Mouse (Mus musculus) right cerebral cortex, adult 2 months (tissue): ENCODE results near the gene Rps6ka5.

Experiments
- DNase-seq, 2 experiments: peaks; one replicate each; pipeline ENCODE4 v3.0.0; 2021 to 2022; ENCODE audit warnings: low spot score in 2 of 2

Rps6ka5 gene

GRCm38 (mm10) chr12:100530871-100531270, 195.9 kb downstream of the Rps6ka5 start:
- DNase-seq: no peak

- no peak for DNase-seq
These were observed 197.1 kb downstream of the Rps6ka5 start for GRCm38 (mm10) chr12:100529651-100530050.

- DNase-seq: no peak
These were observed 197.6 kb downstream of the Rps6ka5 start for GRCm38 (mm10) chr12:100529172-100529571.

GRCm38 (mm10) chr12:100528246-100528645, 198.5 kb downstream of the Rps6ka5 start:
- DNase-seq: no peak

DNA sequence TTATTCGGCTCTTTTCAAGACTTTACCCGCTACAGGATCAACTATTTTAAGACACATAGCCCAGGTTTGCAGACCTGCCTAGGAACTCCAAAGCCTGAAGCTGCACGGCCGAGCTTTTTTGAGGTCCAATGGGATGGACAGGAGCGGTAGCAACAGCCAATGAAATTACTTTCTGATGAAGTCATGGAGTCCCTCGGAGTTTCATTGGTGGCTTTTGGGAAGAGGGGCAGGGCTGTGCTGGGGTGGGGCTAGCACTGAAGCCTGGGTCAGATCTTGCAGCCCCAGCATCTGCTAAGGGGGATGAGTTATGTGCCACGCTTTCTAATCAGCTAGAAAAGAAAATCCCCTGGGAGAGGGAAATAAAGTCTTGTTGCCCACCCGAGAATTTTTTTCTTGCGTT, 199.0 kb downstream of the Rps6ka5 start:
- peak; percentile 79 to 81 for DNase-seq

DNA sequence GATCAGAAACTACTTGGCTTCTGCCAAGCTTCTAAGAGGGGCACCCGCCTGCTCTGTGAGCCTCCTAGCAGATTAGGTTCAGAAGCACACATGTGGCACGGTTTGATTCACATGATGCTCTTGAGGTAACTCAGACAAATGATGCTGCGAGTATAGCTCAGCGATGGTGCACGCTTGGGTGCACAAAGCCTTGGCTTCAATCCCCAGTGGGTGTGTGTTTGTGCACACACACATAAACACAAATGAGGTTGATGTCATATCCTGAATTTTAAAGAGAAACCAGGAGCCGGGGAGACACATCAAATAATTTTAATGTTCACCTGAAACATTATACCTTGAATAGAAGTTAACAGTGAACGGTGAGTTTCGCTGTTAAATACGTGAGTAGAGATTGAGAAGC, 199.5 kb downstream of the Rps6ka5 start:
- no peak for DNase-seq

DNA sequence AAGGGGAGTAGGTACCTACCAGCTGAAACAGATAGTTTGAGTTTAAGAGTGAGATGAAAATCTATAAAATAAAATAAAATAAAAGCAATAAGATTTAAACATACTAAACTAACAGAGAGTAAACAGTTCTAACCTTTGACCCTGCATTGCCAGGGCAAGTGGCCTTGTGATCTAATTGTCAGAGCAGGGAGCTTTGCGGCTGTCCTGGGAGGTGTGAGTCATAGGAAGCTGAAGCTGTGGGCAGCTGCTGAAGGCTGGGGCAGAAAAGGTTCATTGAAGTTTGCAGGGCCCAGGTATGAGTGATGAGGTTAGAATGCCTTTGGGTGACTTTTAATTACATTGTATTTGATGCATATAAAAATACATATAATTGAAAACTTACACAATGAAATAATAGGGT, 200.8 kb downstream of the Rps6ka5 start:
- no peak for DNase-seq

DNA sequence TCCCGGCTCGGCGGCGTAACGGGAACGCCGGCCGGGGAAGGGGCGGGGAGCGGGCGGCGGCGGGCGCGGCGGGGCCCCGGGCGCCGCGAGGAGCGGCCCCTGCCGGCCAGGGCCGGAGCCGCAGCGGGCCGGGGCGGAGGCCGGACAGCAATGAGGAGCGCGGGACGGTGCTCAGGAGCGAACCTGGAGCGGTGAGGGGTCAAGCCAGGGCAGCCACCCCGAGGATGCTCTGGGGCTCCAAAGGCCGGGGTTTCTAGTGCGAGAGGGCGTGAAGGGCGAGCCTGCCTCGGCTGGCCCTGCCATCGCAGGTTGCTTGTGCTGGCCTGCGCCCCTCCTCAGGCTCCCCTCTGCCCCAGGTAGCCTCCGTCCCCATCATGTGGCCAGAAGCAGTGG, 206.0 kb downstream of the Rps6ka5 start, which contains the start of gene Ttc7b:
Gene Ttc7b, minus strand, starts transcription at position 33 of the 393 bp plus-strand sequence.
- DNase-seq: peak in 1 of 2 experiments; percentile 40

GRCm38 (mm10) chr12:100520077-100520793, 206.5 kb downstream of the Rps6ka5 start:
- peak in 1 of 2 experiments; percentile 44 for DNase-seq

- peak in 1 of 2 experiments; percentile 42 for DNase-seq
These were observed 207.1 kb downstream of the Rps6ka5 start for GRCm38 (mm10) chr12:100519684-100520076.

DNA sequence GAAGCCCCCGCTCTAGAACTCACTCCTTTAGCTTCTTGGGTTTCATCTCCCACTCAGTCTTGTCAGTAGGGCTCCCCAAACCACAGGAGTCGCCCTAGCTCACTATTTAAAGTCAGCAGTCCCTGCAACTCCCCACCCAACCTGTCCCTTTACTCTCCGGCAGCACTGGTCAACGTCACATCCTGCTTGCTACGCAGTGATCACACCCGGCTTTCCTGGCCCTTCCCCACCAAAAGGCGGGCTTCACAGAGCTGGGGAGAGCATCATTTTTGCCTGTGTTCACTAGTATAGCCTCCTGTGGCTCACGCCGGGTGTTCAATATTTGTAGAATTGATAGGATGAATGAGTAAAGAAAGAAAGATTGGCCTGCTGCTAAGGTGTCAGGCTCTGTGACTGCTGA, 209.4 kb downstream of the Rps6ka5 start:
- no peak for DNase-seq

- DNase-seq: no peak
These were observed 210.5 kb downstream of the Rps6ka5 start for GRCm38 (mm10) chr12:100516161-100516838.

DNA sequence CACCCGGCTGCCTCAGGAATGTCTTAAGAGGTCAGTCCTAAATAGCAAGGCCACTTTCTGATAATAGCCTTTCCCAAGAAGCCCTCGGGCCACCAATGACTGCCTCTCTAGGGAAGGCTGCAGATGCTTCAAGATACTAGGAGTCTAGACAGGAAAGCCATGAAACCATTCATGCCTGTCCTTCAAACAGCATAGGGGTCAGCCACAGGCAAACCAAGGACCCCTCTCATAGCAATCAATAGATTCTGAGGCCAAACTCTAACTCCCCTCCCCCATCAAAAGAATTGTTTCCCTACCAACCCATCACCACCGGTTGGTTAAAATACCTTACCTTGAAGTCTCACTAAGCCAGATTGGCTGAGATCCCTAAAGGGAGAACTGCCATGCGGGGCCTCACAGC, 211.3 kb downstream of the Rps6ka5 start:
- no peak for DNase-seq

DNA sequence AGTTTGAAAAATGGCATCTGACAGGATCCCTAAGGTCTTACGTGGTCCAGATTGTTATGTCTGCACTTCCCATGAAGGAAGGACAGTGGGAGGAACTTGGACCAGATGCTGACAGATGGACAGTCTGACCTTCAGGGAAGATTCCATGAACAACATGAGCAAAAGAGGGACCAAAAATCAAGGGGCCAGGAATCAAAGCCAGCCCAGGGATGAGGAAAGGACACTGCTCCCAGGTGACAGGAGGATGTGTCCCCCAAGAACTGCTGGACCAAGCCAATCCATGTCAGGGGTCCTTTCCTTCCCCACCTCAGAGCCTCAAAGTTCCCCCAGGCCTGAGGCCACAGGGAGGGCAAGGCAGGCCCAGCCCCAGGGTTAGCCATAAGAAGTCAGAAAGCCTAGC, 212.2 kb downstream of the Rps6ka5 start:
- no peak for DNase-seq

DNA sequence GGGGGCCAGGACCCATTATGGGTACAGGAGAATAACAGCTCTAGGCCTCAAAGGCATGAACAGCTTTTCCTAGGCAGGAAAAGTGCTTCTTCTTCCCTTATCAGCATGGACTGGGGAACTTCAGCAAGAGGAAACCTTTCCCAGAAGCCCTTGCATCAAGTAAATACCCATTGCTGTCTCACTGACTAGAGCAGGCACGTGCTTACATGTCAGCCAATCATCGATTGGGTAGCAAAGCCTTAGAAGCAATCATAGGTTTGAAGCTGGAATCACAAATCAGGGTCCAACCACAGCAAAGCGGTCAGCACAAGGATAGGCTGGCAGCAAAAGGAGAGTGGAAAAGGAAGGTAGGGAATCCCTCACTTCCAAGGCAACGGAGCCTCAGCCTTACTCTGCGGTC, 213.7 kb downstream of the Rps6ka5 start:
- DNase-seq: no peak

DNA sequence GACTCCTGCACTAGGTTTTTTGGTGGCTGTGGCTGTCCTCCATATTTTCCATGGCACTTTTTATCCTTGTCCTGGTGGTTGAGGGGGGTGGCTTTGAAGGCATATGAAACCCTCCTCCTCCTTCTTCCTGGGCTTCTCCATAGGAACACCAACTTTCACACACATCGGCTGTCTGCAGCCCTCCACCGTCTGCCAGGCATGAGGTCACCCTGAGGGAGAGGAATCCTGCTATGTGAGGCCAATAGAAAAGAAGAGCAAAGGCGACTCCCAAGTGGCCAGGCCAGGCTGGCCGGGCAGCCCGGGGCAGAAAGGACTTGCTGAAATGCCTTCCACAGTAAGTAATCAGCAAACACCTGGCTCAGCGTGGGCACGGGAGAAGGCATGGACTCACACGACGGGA, 214.1 kb downstream of the Rps6ka5 start:
- no peak for DNase-seq

DNA sequence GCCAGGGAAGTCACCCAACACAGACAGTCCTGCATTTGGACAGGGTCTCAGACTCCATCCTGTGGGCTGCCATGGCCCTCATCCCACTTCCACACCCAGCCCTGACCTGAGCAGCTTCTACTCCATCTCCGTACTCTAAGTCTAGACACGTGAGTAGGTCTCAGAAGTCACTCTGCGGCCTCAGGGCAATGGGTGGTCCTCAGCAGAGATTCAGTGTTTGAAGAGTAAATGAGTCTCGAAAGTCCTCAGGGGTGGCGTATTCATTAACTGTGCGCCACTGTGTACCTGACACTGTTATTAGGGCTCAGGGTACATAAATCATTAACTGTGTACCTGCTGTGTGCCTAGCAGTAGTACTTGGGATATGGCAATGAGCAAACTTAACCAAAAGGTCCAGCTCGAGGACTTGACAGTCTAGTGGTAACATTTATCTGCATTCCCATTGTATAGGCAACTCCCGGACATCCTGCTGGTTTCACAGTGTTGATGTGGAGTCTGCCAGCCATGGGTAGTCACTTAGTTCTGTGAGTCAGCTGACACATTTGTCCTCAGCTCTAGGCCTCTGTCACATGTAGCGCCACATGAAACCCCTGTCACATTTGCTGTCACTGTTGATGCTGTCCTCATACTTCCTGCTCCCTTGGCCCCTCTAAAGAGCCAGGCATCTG, 217.0 kb downstream of the Rps6ka5 start:
- no peak for DNase-seq

DNA sequence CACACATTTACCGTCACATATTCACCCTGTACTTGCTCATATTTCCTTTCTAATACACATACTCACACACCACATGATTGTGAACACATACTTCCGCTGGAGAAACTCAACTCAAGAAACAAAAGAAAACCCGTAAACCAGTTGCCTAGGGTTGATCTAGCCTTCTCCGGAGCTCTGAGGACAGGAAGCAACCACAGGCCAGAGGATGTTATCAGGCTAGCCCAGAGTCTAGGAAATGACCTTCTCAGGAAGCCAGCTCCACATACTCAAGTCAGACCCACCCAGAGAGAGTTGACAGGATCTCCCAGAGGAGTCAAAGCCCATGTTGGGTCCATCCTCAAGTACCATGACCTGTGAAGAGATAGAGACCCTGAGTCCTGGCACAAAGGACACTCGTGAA, 218.1 kb downstream of the Rps6ka5 start:
- DNase-seq: no peak

- DNase-seq: no peak
These were observed 221.3 kb downstream of the Rps6ka5 start for GRCm38 (mm10) chr12:100505484-100505883.

DNA sequence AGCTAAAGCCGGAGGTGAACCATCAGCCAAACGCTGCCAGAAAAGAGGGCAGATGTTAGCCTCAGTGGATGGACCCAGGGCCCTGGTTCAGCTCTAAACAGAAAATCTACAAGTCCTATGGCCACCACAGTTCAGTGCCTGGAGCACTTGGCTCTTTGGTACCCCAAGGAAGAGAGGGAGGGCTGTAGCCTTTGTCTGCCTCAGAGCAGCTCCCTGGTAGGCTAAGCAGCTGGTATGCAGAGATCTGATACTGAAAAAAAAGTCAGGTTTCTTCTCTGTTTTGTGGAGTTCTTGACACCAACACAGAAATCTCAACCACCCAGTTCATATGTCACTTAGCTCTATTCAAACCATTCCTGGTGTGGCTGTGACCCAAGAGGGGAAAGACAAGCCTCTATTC, 222.2 kb downstream of the Rps6ka5 start:
- DNase-seq: no peak

DNA sequence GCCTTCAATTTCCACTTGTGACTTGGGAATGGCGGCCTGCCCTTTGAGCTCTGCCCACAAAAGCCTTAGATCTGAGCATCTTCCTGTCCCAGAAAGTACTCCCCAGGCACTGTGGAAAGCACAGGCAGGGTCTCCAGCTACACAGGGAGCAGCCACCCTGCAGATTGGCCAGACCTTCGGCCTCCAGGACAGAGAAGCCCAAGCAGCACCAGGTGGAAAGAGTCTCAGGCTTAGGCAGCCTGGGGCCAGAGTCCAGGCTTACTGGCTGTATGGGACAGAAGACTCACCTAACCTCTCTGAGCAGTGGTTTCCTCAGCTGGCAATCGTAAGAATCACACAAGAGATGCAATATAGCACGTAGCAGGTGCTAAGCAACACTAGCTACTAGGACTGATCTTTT, 223.1 kb downstream of the Rps6ka5 start:
- no peak for DNase-seq

DNA sequence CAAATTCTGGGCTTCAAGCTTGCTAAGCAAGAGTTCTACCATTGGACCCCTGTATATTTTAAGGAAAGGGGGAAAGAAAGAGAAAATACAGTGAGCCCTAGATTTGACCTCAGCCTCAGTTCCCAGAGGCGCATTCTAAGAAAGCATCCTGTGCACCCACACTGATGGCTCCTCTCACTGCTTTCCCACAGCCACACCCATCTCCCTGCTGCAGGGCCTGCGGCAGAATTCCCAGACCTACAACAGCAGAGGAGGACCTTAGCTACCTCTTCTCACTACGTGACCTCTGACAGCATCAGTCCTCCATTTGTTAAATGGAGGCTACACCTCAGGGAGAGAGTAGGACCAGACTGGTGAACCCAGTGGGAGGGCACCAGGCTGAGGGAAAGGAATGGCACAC, 224.2 kb downstream of the Rps6ka5 start:
- DNase-seq: no peak

DNA sequence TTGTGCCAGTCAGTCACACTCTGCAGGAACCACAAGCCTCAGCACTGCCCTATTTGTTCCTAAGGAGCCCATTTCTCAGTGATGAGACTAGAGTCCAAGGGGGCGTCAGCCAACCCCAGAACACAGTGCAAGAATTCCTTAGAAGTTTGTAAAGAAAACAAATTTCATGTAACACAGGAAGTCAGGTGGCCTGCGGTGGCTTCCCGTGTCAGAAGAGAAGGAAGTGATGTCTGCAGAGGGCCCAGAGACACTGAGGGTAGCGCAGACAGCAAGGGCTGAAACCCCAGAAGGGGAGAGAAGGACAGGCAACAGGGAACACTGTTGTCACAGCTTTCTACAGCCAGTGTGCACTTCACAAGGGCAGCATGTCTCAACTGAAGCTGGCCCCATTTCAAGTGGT, 225.5 kb downstream of the Rps6ka5 start:
- DNase-seq: no peak
